Mouse (Mus musculus) adrenal gland, postnatal 14 days (tissue): ENCODE measurements at regions not wholly inside any gene's neighbourhood (a gene's known extent, or its start where the extent isn't known, plus 50 kb on each side); places are given as distances from the start of the nearest gene placed in this dataset.

Experiments
- DNase-seq: peaks from one replicate; pipeline ENCODE4 v3.0.0; 2021; ENCODE audit warnings: mixed read lengths

DNA sequence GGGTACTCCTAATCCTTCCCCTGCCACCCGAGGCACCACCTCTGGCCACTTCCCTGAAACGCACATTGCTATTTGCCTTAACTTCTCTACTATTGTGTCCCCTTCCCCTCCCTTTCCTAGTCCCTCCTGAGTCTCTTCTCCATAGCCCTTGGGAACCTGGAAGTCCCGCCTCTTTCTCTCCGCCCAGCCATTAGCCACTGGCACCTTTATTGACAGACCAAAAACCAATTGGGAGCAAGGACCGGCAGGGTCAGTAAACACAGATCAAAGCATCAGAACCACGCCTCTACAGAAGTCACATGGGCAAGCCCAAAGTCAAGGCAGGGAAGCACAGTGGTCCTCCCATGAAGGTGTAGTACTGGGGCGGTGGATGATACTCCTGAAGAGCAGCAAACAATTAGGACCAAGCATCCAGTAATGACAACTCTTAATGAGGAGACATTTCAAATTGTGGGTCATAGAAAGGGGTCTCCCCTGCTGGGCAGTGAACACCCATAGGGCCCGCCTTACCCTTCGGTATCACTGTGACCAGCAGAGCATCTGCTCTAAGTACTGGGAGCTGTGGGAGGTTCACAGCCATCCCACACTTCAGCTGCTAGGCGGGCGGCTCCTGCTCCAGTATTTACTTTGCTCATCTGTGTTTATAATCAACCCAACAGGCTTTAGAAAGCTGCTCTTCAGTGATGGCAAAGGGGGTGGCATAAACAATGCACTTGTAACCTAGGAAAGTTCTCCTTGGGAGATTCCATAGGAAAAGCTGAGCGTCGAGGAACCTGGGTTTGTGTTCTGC is 226.5 kb upstream of the Mphosph6 start:
- DNase-seq, result no peak

DNA sequence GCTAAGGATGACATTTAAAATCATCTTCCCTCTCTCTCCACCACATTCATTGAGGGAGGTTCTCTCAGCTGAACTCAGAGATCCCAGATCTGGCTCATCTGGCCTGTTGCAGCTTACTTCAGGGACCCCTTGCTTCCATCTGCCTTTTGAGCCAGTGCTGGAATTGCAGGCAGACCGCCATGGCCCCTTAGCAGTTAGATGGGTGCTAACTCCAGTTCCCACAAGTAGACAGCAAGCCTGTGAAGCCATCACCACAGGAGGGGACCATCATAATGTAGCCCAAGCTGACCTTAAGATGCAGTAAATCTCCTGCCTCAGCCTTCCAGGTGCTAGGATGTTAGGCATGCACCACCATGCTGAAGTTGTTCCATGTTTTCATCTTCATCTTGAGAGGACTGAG is 221.7 kb upstream of the Mphosph6 start:
- no peak for DNase-seq

DNA sequence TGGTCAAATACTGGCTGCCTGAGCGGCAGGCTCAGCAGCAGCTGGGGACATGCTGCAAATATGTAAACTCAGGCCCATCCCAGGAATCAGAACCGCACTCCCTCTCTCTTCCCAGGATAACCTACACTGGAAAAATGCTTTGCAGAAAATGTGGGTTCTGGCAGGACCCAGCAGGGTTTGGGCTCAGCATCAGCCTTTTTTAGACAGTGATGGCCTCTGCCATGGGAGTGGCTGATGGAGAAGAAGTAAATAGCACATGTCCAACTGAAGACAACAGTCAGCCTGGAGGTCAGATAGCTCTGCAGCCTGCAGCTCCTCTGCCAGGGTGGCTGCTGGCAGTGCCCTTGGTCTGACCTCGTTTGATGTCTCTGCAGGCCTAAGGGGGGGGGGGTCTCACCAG is 220.2 kb upstream of the Mphosph6 start:
- no peak for DNase-seq

DNA sequence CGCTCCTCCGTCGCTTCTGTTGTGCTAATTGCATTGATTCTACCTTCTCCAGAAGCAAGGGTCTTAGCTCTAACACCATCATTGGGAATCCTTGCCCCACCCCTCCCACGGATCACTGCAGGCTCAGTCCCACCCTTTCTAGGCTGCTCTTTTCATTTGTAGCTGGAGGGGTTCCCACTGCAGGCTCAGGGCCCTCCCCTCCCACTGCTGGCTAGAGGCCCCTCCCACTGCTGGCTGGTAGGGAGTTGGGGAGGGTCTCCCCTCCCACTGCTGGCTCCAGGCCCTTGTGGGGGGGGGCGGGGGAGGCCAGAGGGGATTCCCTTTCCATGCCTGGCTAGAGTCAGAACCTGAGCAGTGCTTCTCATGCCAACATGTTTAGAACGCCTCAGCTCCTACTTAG is 215.5 kb upstream of the Mphosph6 start:
- DNase-seq, result no peak

DNA sequence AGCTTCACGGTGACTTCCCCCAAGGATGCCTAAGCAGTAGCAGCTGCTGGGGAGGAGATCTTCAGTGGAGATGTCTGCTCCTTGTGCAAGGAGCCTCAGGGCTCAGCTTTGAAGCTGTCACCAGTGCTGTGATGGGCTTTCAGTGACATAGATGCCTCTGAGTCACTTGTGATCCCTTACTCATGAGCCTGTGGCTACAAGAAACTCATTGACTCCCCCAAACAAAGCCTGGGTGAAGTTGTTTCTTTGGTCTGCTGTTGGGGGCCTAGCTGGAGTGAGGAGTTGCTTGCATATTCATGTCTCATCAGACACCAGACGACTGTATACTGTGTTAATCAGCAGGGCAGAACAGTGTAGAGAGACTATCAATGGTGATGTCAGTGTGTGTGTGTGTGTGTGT is 203.4 kb upstream of the Mphosph6 start:
- no peak for DNase-seq

DNA sequence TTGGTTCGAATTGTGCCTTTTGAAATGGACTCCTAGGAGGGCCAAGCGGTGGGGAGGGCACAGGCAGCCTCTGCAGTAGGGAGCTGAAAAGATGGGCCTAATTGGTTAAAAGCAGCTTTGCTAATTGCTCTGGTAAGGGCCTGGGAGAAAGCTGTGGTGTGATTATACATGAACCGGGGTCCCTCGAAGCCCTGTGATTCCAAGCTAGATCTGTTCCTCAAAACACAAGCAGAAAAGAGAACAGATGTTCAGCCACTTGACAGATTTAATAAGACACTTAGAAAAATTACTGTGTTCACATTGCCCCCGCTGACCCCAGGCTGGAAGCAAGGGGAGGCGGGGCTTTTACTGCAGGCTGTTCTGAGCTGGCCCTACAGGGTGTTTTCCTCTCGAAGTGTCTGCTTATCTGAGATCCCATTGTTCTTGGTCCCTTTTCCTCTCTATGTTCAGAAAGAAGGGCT is 202.7 kb upstream of the Mphosph6 start:
- DNase-seq, result no peak

DNA sequence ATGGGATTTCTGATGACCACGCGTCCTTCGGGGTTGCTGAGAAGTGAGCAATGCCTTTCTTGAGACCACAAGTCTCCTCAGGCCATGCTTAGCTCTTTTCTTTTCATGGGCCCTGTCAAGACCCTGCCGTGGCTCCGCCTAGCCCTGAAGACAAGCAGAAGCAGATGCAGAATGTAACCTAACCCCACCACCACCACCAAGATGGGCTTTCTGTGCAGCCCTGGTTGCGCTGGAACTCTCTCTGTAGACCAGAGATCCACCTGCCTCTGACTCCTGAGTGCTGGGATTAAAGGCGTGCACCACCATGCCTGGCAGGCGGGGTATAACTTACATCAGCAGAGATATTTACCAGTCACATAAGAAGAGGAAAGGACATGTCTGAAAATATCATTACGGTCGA is 199.4 kb upstream of the Mphosph6 start:
- DNase-seq, result no peak

DNA sequence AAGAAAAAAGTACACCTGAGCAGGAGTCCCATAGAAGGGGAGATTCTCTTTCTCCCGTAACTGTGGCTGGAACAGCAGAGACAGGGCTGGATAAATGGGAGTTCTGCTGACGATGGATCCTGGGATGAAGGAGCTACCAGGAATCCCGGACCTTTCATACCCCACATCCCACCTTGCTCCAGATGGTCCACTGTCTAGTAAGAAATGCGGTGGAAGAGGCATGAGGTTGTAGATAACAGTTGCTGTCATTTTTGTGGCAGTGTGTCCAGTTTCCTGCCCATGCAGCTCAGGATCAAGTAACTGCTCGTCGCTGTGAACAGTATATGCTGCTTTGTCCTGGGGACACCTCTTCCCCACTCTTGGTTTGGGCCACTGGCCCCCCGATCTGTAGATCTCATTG is 190.1 kb upstream of the Mphosph6 start:
- DNase-seq, result no peak

DNA sequence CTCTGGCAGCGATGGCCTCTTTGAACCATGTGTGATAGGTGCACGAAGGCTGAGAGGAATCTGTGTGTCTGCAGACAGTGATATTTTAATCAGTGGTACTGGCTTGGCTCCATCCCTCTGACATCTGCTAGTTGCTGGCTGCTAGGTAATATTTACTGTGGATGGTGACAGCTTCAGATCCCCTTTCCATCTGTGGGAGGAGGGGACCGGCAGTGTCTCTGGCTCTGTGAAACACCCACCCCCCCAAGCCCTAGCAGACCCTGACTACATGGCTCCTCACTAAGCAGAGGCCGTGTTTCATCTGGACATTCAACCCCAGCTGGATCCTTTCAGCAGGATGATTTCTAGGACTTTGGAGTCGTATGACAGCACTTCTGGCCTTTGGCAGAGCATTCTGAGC is 187.0 kb upstream of the Mphosph6 start:
- DNase-seq, result no peak

DNA sequence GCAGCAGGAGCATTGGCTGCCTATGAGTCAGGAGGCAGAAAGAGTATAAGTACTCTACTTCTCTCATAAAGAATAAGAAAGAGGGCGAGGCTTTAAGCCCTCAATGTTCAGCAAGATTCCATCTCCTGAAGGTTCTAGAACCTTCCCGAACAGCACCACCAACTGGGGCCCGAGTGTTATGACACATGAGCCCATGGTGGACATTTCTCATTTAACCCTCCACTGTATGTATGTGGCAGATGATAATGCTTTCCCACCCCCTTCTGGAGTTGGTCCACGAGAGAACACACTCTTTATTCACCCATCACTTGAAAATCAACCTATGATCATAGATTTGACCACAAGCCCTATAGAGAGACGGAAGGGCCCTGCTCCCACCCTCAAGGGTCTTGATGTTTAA is 166.6 kb upstream of the Mphosph6 start:
- DNase-seq, result no peak

DNA sequence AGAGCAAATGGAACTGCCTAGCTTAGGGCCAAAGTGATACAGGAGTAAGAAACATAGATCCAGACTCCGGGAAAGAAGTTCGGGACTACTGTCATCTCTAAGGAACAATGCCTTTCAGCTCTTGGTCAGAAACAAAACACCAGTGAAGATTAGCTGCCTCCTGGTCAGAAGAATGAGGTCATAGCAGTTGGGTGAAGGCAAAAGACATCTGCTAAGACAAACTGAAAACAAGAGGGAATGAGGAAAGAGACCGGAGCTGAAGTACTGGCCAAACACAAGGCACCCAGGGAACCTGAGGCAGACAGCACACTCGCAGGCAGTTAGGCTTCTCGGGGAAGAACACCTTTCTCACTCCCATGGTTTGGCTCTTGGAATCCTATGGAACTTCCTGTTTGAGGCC is 164.8 kb upstream of the Mphosph6 start:
- DNase-seq, result no peak

DNA sequence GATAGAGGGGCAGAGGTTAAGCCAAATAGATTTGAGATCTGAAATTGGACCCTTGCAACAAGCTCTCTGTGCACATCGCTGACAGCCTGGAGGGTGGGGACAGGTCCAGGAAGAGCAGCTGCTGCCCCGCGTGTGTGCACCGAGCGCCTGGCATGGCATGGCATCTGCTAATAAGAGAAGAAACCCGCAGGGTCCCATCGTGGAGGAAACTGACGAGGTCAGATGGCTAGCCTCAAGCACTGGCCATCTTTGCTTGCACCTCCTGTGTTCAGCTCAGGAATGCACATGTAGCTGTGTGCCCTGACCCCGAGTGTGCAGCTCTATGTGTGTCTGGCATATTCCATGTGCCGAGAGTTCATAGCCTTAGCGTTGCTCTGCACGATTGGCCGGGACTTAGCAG is 161.7 kb upstream of the Mphosph6 start:
- no peak for DNase-seq

DNA sequence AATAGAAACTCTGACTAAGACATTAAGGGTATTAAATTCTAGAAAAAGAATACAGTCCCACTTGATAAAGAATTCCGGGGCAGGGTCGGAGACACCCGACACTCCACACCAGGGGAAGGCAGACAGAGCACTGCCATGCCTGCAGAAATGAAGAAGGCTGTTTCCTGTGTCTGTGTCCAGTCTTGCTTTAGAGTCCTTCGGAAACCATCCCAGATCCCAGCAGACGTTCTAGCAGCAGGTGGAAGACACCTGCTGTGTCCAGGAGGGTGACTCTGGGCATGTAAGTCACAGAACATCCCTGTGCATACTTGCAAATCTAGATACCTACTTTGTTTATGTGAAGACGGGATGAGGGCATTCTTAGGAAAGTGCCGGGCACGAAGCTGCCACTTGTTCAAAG is 160.9 kb upstream of the Mphosph6 start:
- DNase-seq, result no peak

DNA sequence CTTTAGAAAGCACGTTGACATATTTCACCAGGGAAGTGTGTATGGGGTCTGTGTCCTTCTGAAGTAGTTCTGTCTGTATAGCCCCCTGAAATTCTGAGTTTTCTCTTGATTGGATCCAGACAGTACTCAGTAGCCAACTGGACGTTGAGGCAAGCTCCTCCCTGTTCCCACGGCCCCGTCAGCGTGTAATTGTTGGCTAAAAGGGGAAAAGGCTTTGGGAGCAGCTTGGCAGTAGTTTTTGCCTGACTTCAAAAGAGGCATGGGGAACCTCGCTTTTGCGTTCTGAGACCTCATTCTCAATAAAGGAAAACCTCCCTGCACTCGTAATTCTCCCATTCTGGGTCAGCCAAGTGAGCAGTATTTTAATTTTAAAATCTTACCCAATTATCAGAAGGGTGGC is 157.8 kb upstream of the Mphosph6 start:
- DNase-seq, result no peak

DNA sequence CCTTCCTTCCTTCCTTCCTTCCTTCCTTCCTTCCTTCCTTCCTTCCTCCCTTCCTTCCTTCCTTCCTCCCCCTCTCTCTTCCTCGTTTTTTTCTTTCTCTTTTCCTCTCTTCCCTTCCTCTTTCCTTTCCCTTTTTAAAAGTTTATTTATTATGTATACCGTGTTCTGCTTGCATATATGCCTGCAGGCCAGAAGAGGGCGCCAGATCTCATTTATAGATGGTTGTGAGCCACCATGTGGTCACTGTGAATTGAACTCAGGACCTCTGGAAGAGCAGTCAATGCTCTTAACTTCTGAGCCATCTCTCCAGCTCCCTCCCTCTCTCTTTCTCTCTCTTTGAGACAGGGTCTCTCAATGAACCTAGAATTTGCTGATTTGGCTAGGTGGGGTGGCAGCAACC is 157.2 kb upstream of the Mphosph6 start:
- no peak for DNase-seq

DNA sequence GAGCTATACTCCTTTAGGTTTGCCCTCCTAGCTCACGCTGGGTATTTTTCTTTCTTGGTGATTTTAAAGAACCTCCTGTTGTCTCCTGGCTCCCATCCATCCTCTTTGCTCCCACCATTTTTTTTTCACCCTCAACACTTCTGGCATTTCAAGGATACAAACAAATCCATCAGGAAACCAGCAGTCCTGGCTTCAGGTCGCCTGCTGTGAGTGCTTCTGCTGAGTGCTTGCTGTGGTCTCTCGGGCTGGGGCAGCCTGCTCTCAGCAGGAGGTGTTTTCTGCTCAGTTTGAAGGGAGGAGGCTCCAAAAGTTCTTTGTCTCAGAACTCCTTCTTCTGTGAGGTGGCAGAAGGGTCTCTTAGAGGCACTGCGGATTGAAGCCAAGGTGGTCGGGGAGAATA is 149.9 kb upstream of the Mphosph6 start:
- no peak for DNase-seq

DNA sequence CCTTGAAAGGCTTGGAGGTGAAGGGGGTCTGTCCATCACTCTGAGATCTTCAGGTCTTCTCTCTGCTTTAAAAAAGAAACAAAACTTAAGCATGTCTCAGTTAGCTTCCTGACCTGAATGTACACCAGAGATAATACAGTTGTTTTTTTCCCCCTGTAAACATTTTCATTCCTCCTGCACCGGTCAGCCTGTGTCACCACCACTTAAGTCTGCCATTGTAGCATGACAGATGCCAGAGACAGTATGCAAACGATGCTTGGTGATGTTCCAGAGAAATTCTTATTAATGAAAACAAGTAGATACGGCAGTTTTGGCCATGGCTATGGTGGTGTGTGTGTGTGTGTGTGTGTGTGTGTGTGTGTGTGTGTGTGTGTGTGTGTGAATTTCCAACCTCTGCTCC is 144.8 kb upstream of the Mphosph6 start:
- no peak for DNase-seq

DNA sequence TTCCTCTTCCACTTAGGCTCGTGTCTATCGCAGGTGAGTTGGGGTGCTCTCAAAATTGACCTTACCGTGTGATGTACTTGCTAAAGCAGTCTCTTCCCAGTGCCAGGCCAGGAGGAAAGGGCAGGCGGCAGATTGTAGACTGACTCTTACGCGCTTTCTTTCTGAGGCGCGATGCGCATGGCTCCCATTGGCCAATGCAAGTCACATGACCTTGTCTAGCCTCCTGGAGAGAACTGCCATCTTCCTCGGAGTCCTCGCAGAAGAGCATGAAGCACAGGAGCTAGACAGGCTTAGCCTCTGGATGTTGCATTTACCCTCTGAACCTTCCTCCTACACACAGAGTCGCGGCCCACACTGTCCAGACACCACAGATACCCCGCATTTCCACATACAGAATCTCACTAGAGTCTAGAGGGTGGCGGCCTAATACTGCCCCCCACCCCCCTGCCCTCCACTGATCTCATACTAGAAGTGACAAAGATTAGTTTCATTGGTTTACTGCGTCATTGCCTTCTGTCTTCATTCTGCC is 132.9 kb upstream of the Mphosph6 start:
- no peak for DNase-seq

DNA sequence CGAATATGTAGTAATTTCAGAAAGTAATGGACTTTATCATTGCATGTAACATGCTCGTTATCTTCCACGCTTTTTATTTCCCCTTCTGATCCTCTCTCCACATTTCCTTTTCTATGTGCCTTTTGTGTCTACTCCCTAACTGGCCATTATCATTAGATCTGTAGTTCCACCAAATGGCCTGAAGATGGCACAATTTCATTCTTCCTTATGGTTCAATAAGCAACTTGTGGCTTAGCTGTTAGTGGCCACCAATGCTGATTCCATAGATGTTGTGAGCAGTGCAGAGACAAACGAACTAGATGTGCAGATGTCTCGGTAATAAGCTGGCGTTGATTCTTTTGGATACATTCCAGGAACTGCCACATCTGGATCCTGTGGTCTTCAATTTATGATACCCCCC is 128.9 kb upstream of the Mphosph6 start:
- DNase-seq, result peak; percentile 40

DNA sequence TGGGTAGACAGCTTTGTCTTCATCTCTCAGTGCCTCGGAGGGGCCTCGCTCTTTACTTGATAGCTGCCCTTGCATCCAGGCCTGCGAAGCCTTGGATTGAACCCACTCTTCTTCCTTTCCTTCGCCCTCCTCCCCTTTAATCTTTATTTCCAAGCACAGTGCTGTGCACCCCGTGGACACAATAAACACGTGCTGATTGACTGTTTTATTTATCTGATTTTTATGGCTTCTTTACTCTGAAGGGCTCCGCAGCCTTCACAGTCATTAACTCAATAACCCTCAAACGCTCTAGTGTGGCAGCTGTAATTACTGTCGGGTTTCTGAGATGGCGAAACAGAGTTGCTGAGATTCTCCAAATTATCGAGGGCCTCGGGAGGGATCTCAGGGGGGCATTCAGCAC is 127.9 kb upstream of the Mphosph6 start:
- DNase-seq, result no peak

DNA sequence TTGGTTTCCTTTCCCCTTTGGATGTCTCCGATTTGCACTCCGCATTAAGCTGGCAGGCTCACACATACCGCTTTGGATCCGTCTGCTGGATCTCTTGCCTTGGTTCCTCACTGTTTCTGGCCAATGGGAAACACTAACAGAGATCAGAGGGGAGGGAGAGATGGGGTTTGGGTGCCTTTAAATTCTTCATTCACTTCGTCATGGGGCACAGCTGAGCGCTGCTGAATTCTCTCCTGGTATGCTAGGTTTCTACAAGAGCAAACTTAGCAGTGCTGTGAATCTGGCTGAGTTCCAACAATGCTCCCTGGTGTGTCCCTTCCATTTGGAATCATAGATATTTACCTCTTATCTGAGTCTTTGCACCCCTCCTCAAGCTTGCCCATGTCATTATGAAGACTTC is 121.6 kb upstream of the Mphosph6 start:
- no peak for DNase-seq

DNA sequence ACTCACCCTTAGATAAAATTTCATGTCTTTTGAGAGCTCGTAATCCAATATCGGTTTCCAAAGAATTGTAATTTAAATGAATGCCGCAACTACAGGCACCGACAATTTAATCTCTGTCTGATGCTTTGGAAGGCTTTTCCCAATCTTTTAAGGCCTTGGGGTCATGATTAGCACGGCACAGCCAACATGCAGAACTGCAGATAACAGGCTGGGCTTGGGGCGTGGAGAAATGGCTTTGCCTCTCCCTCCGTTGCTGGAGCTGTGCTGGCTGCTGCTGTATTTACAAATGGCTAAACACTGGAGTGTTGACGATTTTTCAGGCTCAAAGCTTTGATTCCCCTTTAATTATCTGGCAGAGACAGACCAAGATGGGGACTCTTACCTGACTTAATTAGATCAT is 101.3 kb upstream of the Mphosph6 start:
- DNase-seq, result no peak

DNA sequence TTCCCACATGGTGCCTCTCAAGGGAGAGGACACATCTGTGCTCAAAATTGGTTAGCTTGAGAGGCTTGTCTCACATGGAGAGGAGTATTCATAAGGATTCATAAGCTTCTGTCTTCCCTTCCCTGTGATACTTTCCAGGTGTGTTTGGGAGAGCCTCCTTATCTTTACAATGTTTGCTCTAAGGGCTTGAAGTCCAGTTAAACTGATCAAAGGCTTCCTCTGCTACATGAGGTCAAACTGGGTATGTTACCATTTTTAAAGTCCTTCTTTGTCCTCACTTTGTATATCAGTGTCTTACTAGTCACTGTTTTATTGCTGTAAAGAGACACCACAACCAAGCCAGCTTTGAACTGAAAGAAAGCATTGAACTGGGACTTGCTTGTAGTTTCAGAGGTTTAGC is 98.1 kb upstream of the Mphosph6 start:
- DNase-seq, result no peak

DNA sequence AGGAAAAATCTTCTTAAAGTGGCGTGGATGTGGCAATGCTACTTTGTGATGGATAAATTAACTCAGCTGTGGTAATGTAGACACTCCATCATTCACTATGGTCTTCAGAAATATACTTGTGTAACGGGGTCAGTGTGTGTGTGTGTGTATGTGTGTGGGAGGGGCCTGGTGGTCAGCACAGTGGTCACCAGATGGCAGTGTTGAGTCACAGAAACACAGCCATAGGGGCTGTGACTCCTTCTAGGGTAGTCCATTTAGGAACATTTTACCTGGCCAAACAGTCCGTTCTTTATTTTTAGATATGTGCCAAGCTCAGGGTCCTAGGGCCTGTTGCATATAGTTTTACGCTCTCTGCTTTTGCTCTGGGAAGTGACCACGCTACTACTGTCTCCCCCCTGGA is 96.3 kb upstream of the Mphosph6 start:
- peak; percentile 54 for DNase-seq

DNA sequence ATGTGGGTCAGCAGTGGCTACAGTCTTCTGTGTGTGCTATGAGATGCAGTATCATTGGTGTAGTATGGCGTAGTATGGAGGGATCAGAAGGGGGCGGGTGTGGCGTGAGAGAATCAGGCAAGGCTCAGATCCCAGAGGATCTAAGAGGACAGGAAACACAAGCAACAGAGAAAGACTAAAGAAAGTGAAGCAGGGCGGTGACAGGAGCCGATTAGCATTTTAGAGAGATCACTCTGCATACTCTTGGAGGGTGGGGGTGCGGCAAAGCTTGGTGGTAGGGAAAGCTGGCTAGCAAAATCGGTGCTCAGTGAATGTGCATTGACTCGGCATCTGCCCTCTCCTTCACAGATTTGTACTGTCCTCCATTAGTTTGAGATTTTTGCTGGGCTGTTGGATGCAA is 93.1 kb upstream of the Mphosph6 start:
- DNase-seq, result no peak
